8 mouse cellular contexts compared by ENCODE assay signal in genomic region chr14:21824938-21825337, GRCm38 (mm10). TPM values are rescaled to one million over a fixed set of nuclear protein-coding genes. Genes with fewer than 3 reads are reported as not detected.
DNase-seq lines count a peak whose midpoint lies in the region; ATAC-seq and TF ChIP-seq lines count a peak whose summit lies in the region.

Vdac2 (plus strand) TSS chr14:21825238.

- TF ChIP-seq POLR2A in kidney, adult 2 months (IDR thresholded peaks at IDR 0.05; ENCODE audit: low read depth, low read length) = no peak

- DNase-seq in kidney, adult 2 months = no peak
- no peak for DNase-seq in kidney, adult 11 months
- no peak for DNase-seq in adrenal gland, postnatal 14 days
- no peak for DNase-seq in gastrocnemius, postnatal 10 days
- no peak for DNase-seq in intestine, embryonic 14.5 days (ENCODE audit: low spot score)
- DNase-seq in right cerebral cortex, postnatal 10 days (ENCODE audit: low spot score in 2 of 2) = no peak
- no peak for DNase-seq in embryo, embryonic 9.5 days (ENCODE audit: extremely low spot score)

- peaks cover 5% of the 10 kb centered on the region; the same call in 1 of the 2 replicates for H3K4me1 ChIP-seq in kidney, adult 2 months (ENCODE audit: control insufficient read depth, insufficient read depth, low read length)
- H3K4me1 ChIP-seq in intestine, embryonic 14.5 days (replicated peaks; ENCODE audit: control insufficient read depth, insufficient read depth, low read length) = peaks cover 17% of the 10 kb centered on the region

- 92% methylated on average over 2 of the region's 2 CpGs for WGBS in kidney, adult 2 months
- WGBS in intestine, embryonic 14.5 days = 89% methylated on average over 2 of the region's 2 CpGs

- no peaks in the 10 kb centered on the region for H3K27me3 ChIP-seq in kidney, adult 2 months (replicated peaks; ENCODE audit: control insufficient read depth, insufficient read depth, low read length)
- no peaks in the 10 kb centered on the region for H3K27me3 ChIP-seq in intestine, embryonic 14.5 days (replicated peaks; ENCODE audit: control insufficient read depth, insufficient read depth, low read length)

- H3K9ac ChIP-seq in intestine, embryonic 14.5 days (ENCODE audit: low read length) = no peak within 1 kb of the TSS

- 0 out of 2 replicates have a peak within 1 kb of the TSS, but pooled peaks have one; percentile 2 for H3K27ac ChIP-seq in kidney, adult 2 months (ENCODE audit: insufficient read depth, low read depth, low read length)
- H3K27ac ChIP-seq in intestine, embryonic 14.5 days (ENCODE audit: low read depth) = 0 out of 2 replicates have a peak within 1 kb of the TSS, but pooled peaks have one; percentile 24

- H3K9me3 ChIP-seq in intestine, embryonic 14.5 days (ENCODE audit: control insufficient read depth, low read length) = no peaks in the 10 kb centered on the region

- no peak for ATAC-seq in intestine, embryonic 14.5 days (replicated peaks; ENCODE audit: low FRiP score, low TSS enrichment, low read depth)
- ATAC-seq in megakaryocyte progenitor cell, adult 5-6 weeks (replicated peaks; ENCODE audit: poor library complexity) = no peak

- no peaks in the 10 kb centered on the region for H3K36me3 ChIP-seq in kidney, adult 2 months (ENCODE audit: control insufficient read depth, insufficient read depth, low read length)
- no peaks in the 10 kb centered on the region for H3K36me3 ChIP-seq in intestine, embryonic 14.5 days (ENCODE audit: control insufficient read depth, insufficient read depth, low read length)

- no peak within 1 kb of the TSS for H3K4me2 ChIP-seq in intestine, embryonic 14.5 days (ENCODE audit: low read length)

- no peak for TF ChIP-seq CTCF in kidney, adult 2 months (conservative IDR thresholded peaks at IDR 0.05; ENCODE audit: insufficient read depth, insufficient read length, low read depth, low read length)

- no peak within 1 kb of the TSS for H3K4me3 ChIP-seq in kidney, adult 2 months (ENCODE audit: insufficient read depth, low read depth, low read length)
- no peak within 1 kb of the TSS for H3K4me3 ChIP-seq in intestine, embryonic 14.5 days (ENCODE audit: low read depth, low read length)

RNA-seq across cellular contexts. Expression of gene Vdac2, which starts in this region (rescaled TPM):
- polyA plus RNA-seq in kidney, adult 2 months (2012; rRNA removed) = 140 and 166 TPM in 2 replicates
- total RNA-seq in adrenal gland, postnatal 14 days (2021) = 239 and 261 TPM in 2 replicates
- total RNA-seq in gastrocnemius, postnatal 10 days (2021) = 100 to 1,000 TPM; 308 to 335 TPM
- 334 and 336 TPM in 2 replicates for polyA plus RNA-seq in intestine, embryonic 14.5 days (2014; fragmentation: Nextera tagmentation; extraction: Ambion mirVana)
- 468 and 477 TPM in 2 replicates for total RNA-seq in megakaryocyte progenitor cell, adult 5-6 weeks (2015)
- 395 and 402 TPM in 2 replicates for total RNA-seq in megakaryocyte progenitor cell, adult 5-6 weeks (2017)
